Mouse (Mus musculus) hindlimb bud, embryonic 11.5 days (tissue): ENCODE results near the gene Nup133.
A peak's percentile ranks its signal among the peaks of the same experiment; 100 is the strongest.
"Not testable (repeated sequence)": the region's sequence is repeated elsewhere in the genome, so short reads cannot be mapped to it uniquely, and the experiment has no call there.

Source experiments
- DNase-seq: peaks from one replicate; pipeline ENCODE4 v3.0.0-alpha.2; 2012; ENCODE audit warnings: low read depth, low spot score; ENCODE audit errors: extremely low spot score

Nup133 gene

DNA sequence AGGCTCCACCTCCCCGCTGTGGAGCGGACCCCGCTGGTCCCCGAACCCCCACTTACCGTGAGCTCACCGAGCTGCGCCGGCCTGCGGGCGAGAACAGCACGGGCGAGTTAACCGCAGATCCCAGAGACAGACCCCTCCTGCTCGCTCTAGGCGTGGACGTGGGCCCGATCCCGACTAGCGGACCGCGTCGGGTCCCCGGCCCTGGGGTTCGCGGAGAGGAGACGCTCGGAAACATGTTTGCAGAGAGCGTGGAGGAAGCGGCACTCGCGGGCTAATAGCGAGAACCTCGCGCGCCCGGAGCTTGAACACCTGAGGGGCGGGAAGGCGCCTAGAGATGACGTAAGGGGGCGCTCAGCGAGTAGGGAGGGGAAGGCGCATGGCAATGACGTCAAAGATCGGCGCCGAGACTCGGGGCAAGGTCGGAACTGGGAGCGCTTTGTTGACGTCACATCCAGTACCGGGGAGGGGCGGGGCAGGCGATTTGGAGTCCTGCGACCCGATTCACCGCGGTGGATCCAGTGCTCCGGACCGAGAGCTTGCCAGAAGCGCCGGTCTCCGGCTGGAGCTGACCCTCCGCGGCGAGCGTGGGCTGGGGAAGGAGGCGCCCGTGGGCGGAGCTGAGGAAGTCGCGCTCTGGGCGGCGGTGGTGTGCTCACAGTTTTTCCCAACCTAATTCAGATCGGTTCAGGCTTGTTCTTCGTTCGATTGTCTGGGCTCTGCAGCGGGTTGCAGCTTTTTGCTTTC, at the start of gene Nup133:
Gene Nup133, minus strand, starts transcription at position 324 of the 744 bp plus-strand sequence.
- DNase-seq = peak; percentile 96

DNA sequence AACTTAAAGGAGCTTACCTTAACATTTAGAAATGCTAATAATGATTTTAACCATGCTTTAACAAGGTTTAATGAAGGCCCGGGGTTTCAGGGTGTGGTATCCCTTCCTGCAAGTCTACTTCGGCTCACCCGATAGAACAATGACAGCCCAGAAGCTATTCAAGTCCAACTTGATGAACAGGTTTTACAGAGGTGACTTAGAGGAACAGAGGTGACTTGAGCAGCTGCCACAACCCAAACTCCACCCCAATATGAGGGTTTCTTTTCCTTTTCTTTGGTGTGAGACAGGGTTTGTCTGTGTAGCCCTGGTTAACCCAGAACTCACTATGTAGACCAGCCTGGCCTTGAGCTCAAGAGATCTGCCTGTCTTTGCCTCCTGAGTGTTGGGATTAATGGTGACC, 44.9 kb upstream of the Nup133 start:
- DNase-seq = no peak

DNA sequence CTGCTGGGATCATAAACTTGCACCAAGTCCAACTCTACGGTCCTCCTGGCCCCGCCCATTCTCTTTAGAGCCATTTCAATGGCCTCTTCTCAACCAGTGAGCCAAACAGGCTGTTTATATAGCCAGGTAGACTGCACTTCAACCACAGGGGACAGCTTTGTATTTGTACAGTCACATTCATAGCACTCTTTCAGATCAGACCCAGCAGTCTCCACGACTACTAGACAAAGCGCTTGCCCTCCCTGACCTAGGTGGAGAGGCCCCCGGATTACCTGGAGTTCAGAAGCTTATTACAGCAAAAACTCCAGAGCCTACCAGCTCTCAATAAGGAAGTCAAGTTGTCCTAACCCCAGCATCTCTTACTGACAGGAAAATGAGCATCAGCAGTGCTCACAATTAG, 44.5 kb upstream of the Nup133 start:
- DNase-seq = no peak

DNA sequence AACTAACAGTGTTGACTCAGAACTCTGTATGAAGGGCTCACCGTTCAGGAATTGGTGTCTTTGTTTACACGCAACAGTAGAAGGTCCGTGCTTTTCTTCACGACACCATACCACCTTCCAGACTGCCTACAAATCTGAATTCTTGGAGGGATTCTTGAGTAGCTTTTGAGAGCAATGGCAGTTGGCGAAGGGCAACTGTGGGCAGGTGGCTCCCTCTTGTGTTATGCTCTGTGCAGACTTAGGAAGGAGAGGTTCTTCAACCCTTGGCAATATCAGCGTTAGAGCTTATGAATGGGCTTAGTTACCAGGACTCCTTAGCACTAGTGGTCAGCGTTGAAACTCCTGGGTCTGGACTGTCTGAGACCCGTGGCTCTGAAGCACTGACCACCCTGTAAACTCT, 43.5 kb upstream of the Nup133 start:
- no peak for DNase-seq

DNA sequence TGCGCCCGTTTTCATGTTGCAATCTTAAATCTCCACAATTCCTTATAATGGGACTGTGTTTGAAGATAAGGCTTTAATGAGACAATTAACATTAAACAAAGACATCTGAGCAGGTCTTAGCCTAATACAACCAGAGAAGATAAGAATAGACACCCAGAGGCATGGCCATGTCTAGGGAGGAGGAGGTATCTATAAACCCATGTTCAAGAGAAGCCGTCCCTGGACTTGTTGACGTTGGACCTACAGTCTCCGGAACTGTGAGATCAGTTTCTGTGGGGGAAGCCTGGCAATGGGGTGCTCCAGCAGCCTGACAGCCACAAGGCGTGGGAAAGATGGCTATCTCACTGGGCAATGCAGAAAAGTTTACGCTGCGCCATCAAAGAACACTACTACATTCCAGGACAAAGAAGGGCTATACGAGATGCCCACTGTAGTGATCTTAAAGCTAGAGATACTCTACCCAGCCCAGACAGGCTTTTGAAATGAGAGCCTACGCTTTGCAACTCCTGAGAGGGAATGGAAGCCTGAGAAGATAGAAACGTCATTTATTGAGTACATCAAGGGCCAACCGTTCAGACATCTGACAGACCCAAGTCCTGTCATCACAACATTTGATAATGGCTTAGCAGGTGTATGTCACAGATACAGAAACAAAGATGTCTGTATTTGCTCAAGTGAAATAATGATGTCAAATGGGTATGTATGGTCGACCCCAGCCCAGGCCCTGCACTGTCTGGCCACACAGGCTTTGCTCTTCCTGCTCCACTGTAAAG, 41.4 kb upstream of the Nup133 start:
- DNase-seq = no peak

DNA sequence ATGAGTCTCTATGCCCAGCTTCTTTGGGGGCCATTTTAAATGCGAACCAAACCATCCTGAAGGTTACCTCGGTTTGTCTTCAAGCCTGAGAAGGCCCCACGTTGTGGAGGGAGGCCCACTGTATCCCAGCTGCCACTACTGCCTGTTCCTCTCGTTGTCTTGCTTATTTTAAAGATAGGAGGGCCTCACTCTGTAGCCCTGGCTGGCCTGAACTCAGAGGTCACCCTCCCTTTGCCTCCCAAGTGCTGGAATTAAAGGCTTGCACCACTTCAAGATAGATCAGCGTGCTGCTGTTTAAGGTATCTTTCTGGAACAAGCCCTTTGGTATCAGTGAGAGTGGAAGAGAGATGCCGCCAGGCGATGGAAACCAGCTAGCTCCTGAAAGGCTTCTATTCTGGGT, 40.1 kb upstream of the Nup133 start:
- DNase-seq = no peak

DNA sequence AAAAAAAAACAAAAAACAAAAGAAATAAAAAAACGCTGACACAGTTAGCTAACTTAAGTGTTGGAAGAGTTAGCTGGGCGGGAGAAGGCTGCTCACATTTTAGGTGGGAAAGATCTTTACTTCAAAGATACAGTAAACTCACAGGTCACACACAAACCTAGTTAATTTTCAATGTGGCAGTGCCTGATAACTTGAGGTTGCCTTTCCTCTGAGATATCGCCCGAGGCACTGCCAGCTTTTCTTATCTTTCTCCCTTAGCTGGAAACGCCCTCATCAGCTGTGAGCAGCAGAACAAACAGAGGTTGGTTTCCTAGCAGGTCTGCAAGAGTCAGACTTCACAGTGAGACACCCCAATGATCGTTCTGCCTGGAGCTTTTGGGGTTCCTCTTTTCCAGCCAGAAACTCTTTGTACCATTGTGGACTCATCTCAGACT, 39.6 kb upstream of the Nup133 start:
- DNase-seq = no peak

DNA sequence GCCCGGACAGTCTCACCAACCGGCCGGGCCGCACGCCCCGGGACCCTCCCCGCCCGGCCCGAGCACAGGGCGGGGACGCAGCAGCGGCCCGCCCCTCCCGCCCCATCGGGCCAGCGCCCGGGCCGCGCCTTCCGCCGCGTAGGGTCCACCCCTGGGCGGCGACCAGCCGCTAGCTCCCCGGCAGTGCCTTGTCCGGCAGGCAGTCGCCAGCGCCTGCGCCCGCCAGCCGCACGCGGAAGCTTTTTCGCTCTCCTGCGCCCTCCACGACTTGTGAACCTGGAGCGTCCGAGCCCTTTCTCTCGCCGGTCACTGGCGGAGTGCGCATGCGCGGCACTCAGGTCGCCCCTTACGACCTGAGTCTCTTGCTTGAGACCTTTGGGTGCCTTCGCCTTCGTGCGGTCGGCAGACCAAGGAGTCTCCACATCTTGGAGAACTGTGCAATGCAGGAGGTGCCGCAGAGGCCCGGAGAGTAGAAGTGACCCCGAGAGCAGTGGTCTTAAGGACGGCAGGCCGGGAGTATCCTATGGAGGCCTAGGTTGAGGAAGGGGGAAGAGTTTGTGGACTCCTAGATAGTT, 33.8 kb upstream of the Nup133 start, which contains the start of gene Abcb10:
Gene Abcb10, minus strand, starts transcription at position 297 of the 575 bp plus-strand sequence.
- DNase-seq = peak; percentile 64

DNA sequence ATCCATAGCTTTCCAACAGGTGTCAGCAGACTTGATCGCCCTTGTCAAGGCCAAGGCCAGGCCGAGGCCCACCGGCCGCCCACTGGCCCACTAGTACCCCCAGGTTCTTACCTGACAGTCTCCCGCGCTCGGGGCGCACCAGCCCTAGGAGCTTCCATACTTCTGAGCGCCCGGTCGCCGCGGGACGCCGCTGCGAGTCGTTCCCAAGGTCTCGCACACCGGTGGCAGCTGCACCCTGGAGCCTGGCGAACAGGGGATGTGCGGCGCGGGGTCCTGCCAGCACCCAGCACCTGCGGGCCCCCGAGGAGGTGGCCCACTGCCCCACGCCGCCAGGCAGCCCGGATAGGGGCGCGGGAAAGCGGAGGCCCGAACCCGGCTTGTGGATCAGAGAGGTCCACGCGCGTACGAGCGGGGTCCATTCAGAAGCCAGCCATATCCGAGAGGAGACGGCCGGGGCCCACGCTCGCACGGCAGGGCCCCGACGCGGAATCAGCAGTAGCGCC, 33.3 kb upstream of the Nup133 start:
- no peak for DNase-seq

DNA sequence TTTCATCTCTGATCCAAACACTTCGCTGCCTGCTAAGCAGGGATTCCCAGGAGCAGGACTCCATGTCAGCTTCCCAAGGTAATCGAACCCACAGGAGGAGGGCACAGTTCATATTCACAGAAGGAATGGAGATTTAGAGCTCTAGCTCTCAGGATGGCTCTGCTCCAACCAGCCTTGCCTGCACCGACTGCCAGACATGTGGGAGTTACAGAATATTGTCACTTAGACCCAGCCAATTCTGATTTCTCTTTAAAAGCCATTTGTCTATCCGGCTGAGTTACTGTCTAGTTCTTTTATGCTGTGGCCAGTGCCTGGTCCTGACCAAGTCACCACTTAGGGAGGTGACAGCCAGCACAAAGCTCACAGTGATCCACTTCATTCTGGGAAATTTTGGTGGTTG, 32.6 kb upstream of the Nup133 start:
- no peak for DNase-seq

DNA sequence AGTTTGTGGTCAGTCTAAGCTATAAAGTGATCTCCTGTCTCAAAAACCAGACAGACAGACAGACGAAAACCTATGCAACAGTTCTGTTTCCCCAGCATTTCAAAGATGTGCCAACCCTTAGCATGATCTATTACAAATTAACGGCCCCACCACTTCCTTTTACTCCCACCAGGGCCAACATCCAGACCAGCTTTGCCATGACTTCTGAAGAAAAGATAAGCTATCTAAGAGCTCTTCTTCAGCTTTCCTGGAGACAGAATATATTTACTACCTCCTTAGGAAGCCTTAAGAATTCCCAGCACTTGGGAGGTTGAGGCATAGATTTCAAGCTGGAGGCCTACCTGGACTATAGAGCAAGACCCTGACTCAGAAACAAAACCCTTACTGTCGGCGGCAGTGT, 31.2 kb upstream of the Nup133 start:
- no peak for DNase-seq

DNA sequence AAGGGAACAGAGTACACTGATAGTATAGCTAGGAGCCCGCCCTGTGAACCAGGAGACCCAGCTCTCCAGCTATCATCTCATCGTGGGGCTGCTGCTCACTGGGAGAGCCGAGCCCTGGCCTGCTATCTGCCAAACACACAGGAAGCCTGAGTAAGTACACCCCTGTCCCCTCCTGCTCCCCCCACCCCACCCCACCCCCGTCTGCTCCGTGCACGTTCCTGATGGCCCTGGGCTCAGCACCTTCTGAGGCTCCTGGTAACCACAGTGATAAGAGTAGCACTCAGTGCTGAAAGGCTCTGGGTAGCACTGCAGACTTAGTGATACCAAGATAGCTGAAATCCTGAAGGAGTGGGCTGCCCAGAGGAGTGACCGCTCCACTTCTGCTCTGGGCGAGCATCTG, 29.9 kb upstream of the Nup133 start:
- DNase-seq = no peak

DNA sequence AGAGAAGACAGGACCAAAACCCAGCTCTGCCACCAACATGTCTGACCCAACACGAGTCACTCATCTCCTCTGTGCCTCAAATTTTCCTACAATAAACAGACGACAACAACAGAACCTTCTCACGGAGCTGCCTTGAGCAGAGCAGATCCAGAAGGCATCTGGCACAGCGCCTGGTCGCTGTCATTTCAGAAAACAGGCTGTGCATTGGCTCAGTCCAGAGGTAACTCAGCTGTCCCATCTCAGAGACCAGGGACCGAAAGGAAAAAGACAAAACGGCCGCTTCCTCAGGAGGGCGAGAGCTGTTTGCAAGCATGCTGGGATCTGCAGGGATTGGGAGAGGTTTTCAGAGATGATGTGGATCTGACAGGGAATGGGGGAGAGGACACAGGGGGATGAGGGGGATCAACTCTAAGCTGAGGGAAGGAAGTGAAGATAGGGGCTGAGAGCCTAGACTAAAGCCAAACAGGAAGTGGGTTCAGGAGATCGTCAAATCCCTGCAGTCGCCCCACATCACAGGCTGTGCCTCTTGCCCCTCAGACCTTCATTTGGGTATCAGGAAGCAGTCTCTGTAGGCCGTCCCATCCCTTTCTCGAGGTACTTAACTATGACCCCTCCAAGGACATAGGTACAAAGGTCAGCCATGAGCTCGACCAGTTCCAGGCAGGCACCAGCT, 29.2 kb upstream of the Nup133 start:
- DNase-seq = no peak

DNA sequence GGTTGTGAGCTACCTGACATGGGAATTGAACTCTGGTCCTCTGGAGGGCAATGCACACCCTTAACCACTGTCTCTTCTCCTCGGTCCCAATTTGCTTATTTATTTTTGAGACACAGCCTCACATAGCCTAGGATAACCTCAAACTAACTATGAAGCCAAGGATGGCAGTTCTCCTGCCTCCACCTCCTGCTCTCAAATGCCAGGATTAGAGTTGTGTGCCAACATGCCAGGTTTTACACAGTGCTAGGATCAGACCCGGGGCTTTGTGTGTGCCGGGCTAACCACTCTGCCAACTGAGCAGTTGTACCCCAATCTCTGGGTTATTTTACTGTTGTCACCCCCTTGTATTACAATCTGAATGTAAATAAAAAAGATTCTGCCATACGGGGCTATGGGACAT, 28.4 kb upstream of the Nup133 start:
- no peak for DNase-seq

DNA sequence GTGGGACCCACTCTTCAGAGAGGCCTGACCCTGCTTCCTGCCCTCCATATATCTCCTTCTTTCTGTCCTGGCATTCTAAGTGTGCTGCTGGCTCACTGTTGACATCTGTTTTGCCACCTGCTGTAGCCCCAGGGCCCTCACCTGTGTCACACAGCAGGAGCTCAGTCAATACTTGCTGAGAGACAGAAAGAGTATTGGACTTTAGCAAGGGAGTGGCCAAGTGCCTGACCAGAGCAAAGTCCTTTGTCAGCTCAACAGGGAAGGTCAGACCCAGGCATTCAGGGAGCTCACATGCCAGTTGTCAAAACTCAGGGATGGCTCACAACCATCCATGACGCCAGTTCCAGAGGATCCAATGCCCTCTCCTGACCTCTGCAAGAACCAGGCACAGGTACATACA, 24.4 kb upstream of the Nup133 start:
- no peak for DNase-seq

DNA sequence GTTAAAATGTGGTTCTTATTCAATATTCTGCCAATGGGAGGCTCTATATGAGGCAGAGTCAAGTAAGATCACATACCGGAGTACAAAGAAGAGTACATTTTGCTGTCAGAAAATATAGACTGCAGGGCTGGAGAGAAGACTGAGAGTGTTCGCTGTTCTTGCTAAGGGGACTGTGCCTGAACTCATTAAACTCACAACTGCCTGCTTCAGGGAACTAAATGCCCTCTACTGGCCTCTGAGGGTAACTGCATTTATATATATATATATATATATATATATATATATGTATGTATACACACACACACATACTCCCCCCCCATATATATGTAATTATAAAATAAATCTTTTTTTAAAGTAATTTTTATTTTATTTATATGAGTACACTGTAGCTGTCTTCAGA, 17.8 kb upstream of the Nup133 start:
- no peak for DNase-seq

DNA sequence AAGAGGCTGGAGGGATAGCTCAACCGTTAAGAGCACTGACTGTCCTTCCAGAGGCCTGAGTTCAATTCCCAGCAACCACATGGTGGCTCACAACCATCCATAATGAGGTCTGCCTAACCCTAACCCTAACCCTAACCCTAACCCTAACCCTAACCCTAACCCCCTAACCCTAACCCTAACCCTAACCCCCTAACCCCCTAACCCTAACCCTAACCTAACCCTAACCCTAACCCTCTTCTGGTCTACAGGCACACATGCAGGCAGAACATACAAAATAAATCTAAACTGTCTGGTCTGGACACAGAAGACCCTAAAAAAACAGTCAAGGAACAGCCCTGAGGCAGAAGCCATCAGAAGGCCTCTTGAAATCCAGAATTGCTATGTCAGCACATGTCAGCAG, 12.3 kb upstream of the Nup133 start:
- no peak for DNase-seq

DNA sequence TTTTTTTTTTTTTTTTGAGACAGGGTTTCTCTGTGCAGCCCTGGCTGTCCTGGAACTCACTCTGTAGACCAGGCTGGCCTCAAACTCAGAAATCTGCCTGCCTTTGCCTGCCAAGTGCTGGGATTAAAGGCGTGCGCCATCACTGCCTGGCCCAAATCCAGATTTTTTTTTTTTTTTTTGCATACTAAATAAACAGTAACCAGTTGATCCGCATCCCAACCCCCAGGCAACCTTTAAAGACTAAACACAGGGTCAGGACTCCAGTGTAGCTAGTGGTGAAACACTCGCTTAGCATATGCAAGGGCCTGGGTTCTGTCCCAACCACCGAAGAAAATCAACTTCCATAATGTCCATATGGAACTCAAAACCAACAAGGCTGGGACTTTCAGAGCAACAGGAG, 11.5 kb upstream of the Nup133 start:
- not testable (repeated sequence) for DNase-seq

DNA sequence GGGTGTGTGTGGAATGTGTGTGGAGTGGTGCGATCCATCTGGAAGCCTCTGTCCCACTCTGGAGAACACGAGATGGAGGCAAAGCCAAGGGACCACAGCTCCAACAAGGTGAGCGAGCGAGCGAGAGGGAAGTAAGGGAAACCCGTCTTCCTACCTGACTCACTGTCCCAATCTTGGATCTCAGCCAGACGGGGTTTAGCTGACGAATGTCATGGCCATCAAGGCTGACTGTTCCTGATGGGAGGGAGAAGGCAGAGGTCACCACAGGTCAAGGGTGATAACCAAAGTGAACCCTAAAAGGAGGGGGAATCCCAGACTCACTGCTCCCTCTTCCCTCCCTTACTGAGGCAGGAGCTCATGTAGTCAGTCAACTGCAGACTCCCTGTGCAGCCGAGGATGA, 11.0 kb upstream of the Nup133 start:
- no peak for DNase-seq

DNA sequence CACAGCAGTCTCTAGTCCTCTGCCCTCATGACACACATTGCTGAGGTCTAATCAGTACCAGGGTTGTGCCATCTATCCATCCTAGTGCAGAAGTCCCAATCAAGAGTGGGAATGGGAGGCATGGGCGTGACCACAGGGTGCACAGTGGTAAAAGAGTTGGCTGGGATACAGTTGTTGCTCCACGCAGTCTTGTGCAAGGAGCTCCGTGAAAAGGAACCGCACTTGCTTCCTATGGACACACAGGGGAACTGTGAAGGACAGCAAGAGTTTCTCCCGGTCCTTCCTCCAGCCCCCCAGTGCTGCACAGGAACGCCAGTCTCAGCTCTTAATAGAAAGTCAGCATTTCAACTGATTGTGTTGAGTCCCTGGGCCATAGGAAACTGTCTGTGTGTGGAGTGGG, 10.4 kb upstream of the Nup133 start:
- DNase-seq = no peak

DNA sequence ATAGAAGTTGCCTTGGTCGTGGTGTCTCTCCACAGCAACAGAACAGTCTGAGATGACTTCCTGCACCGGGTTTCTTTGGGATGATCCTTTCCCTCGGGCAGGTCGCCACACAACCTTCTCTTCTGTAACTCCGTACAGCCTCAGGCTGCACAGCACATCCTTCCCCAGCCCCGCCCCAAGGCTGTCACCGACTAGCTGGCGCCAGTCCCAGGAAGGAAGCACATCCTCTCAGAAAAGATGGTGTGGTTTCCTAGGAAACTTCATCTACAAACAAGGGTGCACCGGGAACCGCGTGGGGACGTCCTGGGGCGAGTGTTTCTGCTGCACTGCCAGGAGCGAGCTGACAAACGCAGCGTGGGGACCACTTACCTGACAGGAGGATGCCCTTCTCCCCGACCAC, 9.1 kb upstream of the Nup133 start:
- DNase-seq = no peak
